Mouse (Mus musculus) embryonic facial prominence, embryonic 12.5 days (tissue): Measurements from ENCODE around the gene Gm42906. TPM values are rescaled to one million over a fixed set of nuclear protein-coding genes. Genes with fewer than 3 reads are reported as not detected.
A peak's percentile ranks its signal among the peaks of the same experiment; 100 is the strongest.

ENCODE experiments used
- ATAC-seq: fragments of 200-750 bp; cut with Nextera tagmentation; 2 replicates; pipeline ENCODE4 v1.8.0; 2017; ENCODE audit not compliant: insufficient number of reproducible peaks, insufficient read depth, low FRiP score, low TSS enrichment
- H3K27ac ChIP-seq: fragments of 300-500 bp; sonication (generic); 2 replicates; pipeline ENCODE4 v1.5.1; 2016; ENCODE audit warnings: mild to moderate bottlenecking
- H3K27me3 ChIP-seq: fragments of 300-500 bp; sonication (generic); 2 replicates; pipeline ENCODE4 v1.6.1; 2016; ENCODE audit warnings: mild to moderate bottlenecking, moderate library complexity
- H3K36me3 ChIP-seq: fragments of 300-500 bp; sonication (generic); 2 replicates; pipeline ENCODE4 v1.6.1; 2016; ENCODE audit warnings: mild to moderate bottlenecking
- H3K4me1 ChIP-seq: fragments of 300-500 bp; sonication (generic); 2 replicates; pipeline ENCODE4 v1.6.1; 2016
- H3K4me2 ChIP-seq: fragments of 300-500 bp; sonication (generic); replicated peaks from 2 replicates; pipeline ENCODE4 v1.6.1; 2016; ENCODE audit warnings: mild to moderate bottlenecking, moderate library complexity
- H3K4me3 ChIP-seq: fragments of 300-500 bp; sonication (generic); 2 replicates; pipeline ENCODE4 v1.5.1; 2016; ENCODE audit warnings: mild to moderate bottlenecking
- H3K9ac ChIP-seq: fragments of 300-500 bp; sonication (generic); 2 replicates; pipeline ENCODE4 v1.6.1; 2016; ENCODE audit warnings: mild to moderate bottlenecking, moderate library complexity
- H3K9me3 ChIP-seq: fragments of 300-500 bp; sonication (generic); 2 replicates; pipeline ENCODE4 v1.6.1; 2016; ENCODE audit warnings: mild to moderate bottlenecking, moderate library complexity
- WGBS: fragments of 180-500 bp; shearing (Covaris S2); methylation state at CpG from one replicate; pipeline ENCODE4 v1.1.7; 2016; 5-methylcytosine and 5-hydroxymethylcytosine counted together
- polyA plus RNA-seq: library from polyadenylated mRNA; unstranded; fragments of >200 nt; fragmentation: Nextera tagmentation; extraction: Ambion mirVana; gene quantifications from 2 replicates; pipeline ENCODE4 v1.2.1, GENCODE M21; 2016

Gene Gm42906
- polyA plus RNA-seq, 1 experiment from 2014 or later, result not detected

DNA sequence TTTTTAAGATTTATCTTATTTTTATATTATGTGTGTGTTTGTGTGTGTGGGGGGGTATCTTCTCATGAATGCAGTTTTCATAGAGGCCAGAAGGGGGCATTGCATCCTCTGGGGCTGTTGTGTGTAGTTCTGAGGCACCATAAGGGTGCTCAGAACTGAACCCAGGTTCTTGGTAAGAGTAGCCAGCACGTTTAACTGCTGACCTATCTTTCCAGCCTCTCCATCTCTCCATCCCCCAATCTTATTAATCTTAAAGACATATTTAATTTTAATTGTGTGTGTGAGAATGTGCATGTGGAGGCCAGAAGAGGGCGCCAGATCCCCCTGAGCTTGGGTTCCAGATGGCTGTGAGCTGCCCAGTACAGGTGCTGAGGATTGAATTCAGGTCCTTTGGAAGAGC is 325.7 kb downstream of the Gm42906 start:
- no peaks in the 10 kb centered on the region for H3K36me3 ChIP-seq
- WGBS, result 39% methylated on average over 2 of the region's 2 CpGs
- no peak overlapping the region for H3K4me2 ChIP-seq
- no peak for ATAC-seq
- no peak overlapping the region for H3K4me3 ChIP-seq
- no peaks in the 10 kb centered on the region for H3K9me3 ChIP-seq
- no peak overlapping the region for H3K27ac ChIP-seq
- no peak overlapping the region for H3K9ac ChIP-seq
- H3K27me3 ChIP-seq, result no peaks in the 10 kb centered on the region
- peaks cover 3% of the 10 kb centered on the region; the same call in 1 of the 2 replicates for H3K4me1 ChIP-seq

DNA sequence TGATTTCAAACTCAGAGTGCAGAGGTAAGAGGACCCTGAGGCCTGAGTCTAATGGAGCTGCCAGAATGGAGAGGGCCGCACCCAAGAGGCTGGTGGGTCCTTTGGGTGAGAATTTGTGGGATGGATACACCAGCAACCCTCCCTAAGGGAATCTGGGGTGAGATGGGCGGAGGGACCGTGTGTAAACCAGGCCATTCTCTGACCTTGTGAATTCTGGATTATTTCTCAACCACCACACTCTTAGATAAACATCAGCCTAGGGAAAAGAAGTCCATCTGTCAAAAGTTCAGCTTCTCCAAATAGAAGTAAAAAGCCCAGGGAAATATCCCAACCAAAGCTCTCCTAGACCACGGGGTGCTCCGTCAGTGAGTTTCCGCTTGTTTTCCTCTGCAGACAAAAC is 332.0 kb downstream of the Gm42906 start:
- WGBS, result 67% methylated on average over 6 of the region's 6 CpGs

DNA sequence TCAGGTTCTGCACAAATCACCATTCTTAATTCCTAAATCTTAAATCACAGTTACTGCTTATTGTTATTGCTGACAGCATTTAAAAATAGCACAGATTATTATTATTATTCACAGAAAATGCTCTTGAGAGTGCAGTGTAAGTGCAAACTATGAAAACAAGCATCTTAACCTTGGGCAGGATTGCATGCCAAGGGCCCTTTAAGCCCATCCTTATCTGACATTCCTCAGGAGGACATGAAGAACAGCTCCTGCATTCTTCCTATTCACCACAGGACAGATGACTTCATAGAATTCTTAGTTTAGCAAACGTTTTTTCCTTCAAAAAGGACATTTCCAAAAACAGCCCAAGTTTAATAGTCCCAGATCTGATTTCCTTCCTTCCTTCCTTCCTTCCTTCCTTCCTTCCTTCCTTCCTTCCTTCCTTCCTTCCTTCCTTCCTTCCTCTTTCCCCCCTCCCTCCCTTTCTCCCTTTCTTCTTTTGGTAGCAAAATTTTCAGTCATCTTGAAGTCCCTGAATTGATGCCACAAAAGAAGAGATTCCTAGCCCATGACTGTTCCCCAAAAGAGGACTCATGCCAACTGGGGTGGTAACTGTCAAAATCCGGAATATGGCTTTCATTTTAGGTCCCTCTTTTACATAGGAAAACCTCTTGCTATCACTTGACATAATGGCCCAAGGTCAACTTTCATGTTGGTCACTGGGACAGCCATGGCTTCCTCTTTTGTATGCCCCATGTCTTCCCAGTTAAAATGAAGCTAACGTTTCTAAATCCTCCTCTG is 334.9 kb downstream of the Gm42906 start:
- no peak overlapping the region for H3K27ac ChIP-seq
- no peak for ATAC-seq
- H3K27me3 ChIP-seq, result no peaks in the 10 kb centered on the region
- no peaks in the 10 kb centered on the region for H3K9me3 ChIP-seq
- WGBS, result 71% methylated on average over 3 of the region's 3 CpGs
- no peak overlapping the region for H3K9ac ChIP-seq
- H3K4me1 ChIP-seq, result peaks cover 19% of the 10 kb centered on the region; the same call in 1 of the 2 replicates
- no peaks in the 10 kb centered on the region; the same call in 1 of the 2 replicates for H3K36me3 ChIP-seq
- no peak overlapping the region for H3K4me3 ChIP-seq
- H3K4me2 ChIP-seq, result no peak overlapping the region

More for the DNA sequence above, 332.0 kb downstream of the Gm42906 start:
- H3K4me3 ChIP-seq, result no peak overlapping the region
- H3K9me3 ChIP-seq, result no peaks in the 10 kb centered on the region
- H3K4me2 ChIP-seq, result no peak overlapping the region
- no peaks in the 10 kb centered on the region; the same call in 1 of the 2 replicates for H3K36me3 ChIP-seq
- ATAC-seq, result no peak
- peaks cover 19% of the 10 kb centered on the region; the same call in 1 of the 2 replicates for H3K4me1 ChIP-seq
- peak overlapping the region; percentile 81 for H3K27ac ChIP-seq
- no peak overlapping the region for H3K9ac ChIP-seq
- no peaks in the 10 kb centered on the region for H3K27me3 ChIP-seq

DNA sequence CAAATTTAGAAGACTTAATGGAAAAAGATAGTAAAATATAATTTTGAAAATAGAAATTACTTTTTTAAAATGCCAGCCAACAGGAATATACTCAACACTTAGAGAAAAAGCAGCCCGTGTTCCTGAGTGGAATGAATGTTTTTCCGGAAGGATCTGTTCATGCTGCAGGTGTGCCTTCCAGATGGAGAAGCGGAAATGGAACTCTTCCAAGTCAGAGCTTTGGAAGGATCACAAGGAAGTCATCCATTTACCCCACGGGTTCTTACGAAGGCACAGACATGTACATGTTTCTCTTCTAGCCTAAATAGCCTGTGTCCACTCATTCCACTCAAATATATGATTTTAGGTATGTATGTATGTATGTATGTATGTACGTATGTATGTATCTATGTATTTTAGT is 337.0 kb downstream of the Gm42906 start:
- no peak overlapping the region for H3K27ac ChIP-seq
- H3K4me2 ChIP-seq, result no peak overlapping the region
- H3K9me3 ChIP-seq, result no peaks in the 10 kb centered on the region
- no peak overlapping the region for H3K4me3 ChIP-seq
- no peak overlapping the region for H3K9ac ChIP-seq
- no peaks in the 10 kb centered on the region for H3K27me3 ChIP-seq
- ATAC-seq, result no peak
- peaks cover 7% of the 10 kb centered on the region; the same call in 1 of the 2 replicates for H3K4me1 ChIP-seq
- WGBS, result 92% methylated on average over 6 of the region's 6 CpGs
- H3K36me3 ChIP-seq, result no peaks in the 10 kb centered on the region; the same call in 1 of the 2 replicates

DNA sequence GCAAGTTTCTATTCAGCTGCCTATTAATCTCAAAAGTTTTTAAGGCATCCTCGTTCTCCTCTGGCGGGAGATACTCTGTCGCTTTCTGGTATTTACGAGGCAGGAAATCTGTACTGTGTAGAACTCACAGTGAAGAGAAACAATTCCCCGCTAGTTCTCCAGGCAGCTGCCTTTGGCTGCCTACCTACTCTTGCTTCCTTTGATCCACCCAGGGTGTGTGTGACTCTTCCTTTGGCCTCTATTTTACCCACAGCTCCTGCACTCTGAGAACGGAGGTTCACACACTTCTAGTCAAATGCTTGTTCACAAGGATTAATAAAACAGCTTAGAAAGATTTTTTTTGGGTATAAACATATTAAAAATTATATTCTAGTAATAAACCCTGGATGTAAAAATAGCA is 338.8 kb downstream of the Gm42906 start:
- H3K27ac ChIP-seq, result no peak overlapping the region
- H3K4me3 ChIP-seq, result no peak overlapping the region
- no peaks in the 10 kb centered on the region for H3K9me3 ChIP-seq
- no peak for ATAC-seq
- H3K36me3 ChIP-seq, result no peaks in the 10 kb centered on the region
- H3K4me2 ChIP-seq, result no peak overlapping the region
- 75% methylated on average over 6 of the region's 6 CpGs for WGBS
- H3K9ac ChIP-seq, result no peak overlapping the region
- H3K4me1 ChIP-seq, result 0 out of 2 replicates have a peak, but pooled peaks cover 3% of the 10 kb centered on the region
- no peaks in the 10 kb centered on the region for H3K27me3 ChIP-seq

DNA sequence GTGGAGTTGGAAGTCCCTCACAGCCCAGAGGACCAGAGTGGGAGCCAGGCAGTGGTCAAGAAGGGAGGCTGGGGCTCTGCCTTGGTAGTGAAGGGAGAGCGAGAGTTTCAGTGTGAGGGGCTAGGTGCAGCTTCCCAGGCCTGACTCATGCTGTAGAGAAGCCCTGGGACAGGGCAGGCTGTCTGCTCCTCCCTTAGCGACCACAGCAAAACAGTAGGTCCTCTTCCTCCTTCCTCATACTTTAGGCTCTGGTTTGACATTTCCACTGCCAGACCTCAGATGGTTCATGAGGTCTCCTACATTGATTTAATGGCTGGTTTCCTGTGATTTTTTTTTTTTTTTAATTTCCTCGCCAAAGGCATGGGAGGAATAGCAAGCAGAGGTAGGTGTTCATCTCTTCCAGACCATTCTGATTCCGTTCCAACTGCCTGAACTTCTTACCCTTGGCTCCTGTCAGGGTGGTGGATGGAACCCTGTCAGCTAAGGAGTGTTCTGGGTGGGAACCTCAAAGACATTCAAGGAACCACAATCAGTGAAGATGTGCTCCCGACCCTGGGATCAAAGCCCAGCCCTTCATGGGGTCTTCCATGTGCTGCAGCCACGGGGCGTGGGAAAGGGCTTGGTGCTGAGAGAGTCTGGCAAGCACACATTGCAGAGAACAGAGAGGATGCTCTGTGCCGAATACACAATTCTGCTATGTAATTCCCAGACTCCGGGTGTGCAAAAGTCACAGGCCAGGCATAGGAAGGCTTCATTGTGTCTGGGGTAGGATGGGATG is 341.3 kb downstream of the Gm42906 start:
- Histone ChIP-seq H3K9me3 (no peaks in the 10 kb centered on the region), H3K4me3 (no peak overlapping the region), H3K9ac (no peak overlapping the region), H3K4me1 (0 out of 2 replicates have a peak, but pooled peaks cover 3% of the 10 kb centered on the region), H3K27ac (no peak overlapping the region), H3K36me3 (no peaks in the 10 kb centered on the region), H3K4me2 (no peak overlapping the region), H3K27me3 (no peaks in the 10 kb centered on the region)
- WGBS, result 66% methylated on average over 9 of the region's 9 CpGs
- ATAC-seq, result no peak

DNA sequence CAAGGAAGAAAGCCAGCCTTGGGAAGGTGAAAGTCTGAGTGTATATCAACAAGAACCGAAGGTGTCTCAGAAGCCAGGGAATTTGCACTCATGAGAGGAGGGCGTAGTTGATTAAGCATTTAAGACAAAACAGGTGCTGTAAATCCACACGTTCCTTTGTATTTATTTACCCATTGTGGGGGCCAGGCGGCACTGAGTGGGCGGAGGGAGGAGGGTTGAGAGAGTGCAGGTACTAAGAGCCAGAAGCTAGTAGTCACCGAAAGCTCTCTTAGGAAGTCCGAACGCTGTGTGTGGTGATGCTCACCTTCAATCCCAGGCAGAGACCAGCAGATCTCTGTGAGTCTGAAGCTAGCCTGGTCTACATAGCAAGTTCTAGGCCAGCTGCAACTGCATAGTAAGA is 342.2 kb downstream of the Gm42906 start:
- Histone ChIP-seq H3K9me3 (no peaks in the 10 kb centered on the region), H3K27ac (no peak overlapping the region), H3K9ac (no peak overlapping the region), H3K27me3 (no peaks in the 10 kb centered on the region), H3K36me3 (no peaks in the 10 kb centered on the region), H3K4me2 (no peak overlapping the region), H3K4me1 (0 out of 2 replicates have a peak, but pooled peaks cover 3% of the 10 kb centered on the region), H3K4me3 (no peak overlapping the region)
- ATAC-seq, result no peak
- 86% methylated on average over 8 of the region's 8 CpGs for WGBS

DNA sequence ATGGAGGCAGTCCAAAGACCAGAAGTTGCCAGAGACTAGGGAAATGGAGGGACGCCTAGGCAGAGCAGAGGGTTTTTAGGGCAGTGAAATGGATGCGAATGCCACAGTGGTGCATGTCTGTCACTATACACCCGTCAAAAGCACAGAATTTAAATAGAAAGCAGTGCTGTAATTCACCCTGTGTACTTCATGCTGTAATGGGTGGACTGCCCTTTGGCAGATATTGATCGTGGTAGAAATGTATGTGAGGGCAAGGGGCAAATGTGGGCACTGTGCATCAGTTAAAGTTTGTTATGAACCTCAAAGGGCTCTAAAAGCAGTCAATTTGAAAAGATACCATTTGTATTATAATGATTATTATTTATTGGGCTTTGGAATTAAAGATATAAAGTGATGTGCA is 347.7 kb downstream of the Gm42906 start:
- H3K27ac ChIP-seq, result no peak overlapping the region
- H3K9me3 ChIP-seq, result no peaks in the 10 kb centered on the region
- no peaks in the 10 kb centered on the region for H3K27me3 ChIP-seq
- no peak for ATAC-seq
- no peak overlapping the region for H3K4me2 ChIP-seq
- WGBS, result 77% methylated on average over 4 of the region's 4 CpGs
- H3K4me1 ChIP-seq, result no peaks in the 10 kb centered on the region
- no peak overlapping the region for H3K9ac ChIP-seq
- no peaks in the 10 kb centered on the region for H3K36me3 ChIP-seq
- H3K4me3 ChIP-seq, result no peak overlapping the region

DNA sequence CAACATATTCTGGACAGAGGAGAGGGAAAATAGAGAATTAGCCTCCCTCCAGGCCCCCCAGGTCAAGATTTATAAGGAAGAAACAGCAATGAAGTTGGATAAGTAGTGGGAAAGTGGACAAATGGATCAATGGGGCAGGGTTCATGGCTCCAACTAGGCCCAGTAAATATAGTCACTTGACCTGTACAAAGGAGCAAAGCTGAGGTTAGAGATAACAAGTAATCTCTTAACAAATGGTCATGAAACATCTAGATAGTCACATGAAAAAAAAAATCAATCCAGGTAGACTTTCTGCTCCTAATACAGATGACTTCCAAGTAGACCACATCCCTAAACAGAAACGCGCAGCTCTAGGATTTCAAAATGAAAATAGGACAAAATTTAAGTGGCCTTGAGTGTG is 350.0 kb downstream of the Gm42906 start:
- H3K36me3 ChIP-seq, result no peaks in the 10 kb centered on the region
- WGBS, result 97% methylated on average over 2 of the region's 2 CpGs
- no peak overlapping the region for H3K27ac ChIP-seq
- H3K9me3 ChIP-seq, result no peaks in the 10 kb centered on the region
- no peak for ATAC-seq
- no peak overlapping the region for H3K9ac ChIP-seq
- no peaks in the 10 kb centered on the region for H3K4me1 ChIP-seq
- no peaks in the 10 kb centered on the region for H3K27me3 ChIP-seq
- no peak overlapping the region for H3K4me2 ChIP-seq
- no peak overlapping the region for H3K4me3 ChIP-seq

DNA sequence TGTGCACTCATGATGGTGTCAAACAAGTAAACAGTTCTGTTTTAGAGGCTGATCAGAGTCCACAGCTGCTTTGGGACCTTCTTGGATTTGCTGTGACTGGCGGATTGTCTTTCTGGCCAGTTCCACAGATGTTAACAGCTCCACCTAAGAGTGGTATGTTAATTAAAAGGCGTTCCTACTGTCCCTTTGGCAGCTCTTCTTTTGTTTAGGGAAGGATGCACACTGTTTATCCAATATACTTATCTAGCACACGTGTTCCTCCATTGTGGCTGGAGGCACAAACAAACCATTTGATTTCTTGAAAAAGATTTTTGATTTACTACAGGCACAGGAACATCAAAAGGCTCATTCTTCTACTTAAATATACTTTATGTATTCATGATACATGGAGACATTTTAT is 351.0 kb downstream of the Gm42906 start:
- H3K4me2 ChIP-seq, result no peak overlapping the region
- H3K27me3 ChIP-seq, result no peaks in the 10 kb centered on the region
- no peaks in the 10 kb centered on the region for H3K9me3 ChIP-seq
- no peaks in the 10 kb centered on the region for H3K36me3 ChIP-seq
- no peak for ATAC-seq
- H3K4me1 ChIP-seq, result peaks cover 5% of the 10 kb centered on the region; the same call in 1 of the 2 replicates
- WGBS, result 60% methylated on average over 3 of the region's 3 CpGs
- H3K4me3 ChIP-seq, result no peak overlapping the region
- H3K9ac ChIP-seq, result no peak overlapping the region
- no peak overlapping the region for H3K27ac ChIP-seq

DNA sequence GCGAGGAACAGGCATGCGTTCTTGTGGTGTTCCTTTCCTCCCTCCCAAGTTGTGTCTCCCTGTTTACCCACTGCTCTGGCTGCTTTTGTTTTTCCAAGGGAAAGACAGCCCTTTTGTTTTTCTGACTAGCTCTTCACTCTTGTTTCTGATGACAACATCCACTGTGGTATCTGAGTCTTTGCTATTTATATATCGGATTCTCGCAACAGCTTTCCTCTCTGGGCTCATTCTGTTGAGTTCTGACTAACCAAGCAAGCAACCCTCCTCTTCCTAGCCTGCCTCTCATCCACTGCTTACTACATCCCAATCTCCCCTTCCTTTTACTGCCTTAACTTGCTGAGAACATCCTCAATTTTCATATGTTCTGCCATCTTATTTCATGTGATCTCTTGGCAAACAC is 353.7 kb downstream of the Gm42906 start:
- Histone ChIP-seq H3K9ac (no peak overlapping the region), H3K36me3 (no peaks in the 10 kb centered on the region), H3K9me3 (no peaks in the 10 kb centered on the region), H3K4me2 (no peak overlapping the region), H3K27me3 (no peaks in the 10 kb centered on the region), H3K4me3 (no peak overlapping the region), H3K27ac (no peak overlapping the region), H3K4me1 (peaks cover 30% of the 10 kb centered on the region)
- no peak for ATAC-seq
- 84% methylated on average over 4 of the region's 4 CpGs for WGBS

DNA sequence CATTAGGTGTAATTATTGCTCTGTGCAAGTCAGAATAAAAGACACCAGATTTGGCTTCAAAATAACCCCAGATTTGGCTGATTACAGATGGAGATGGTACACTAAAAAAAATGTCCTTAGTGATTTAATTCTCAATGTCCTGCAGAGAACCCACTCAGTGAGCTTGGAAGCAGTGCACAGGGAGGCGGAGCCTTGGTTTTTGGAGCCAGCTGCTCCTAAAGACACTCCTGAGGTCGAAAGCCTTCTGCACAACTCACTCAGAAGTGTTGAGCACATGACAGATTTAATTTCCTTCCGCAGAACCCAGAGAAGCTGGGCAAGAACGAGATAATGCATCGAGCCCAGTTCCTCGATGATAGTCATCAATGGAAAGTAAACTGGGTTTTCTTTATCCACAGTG is 356.5 kb downstream of the Gm42906 start:
- no peaks in the 10 kb centered on the region for H3K9me3 ChIP-seq
- peaks cover 33% of the 10 kb centered on the region for H3K4me1 ChIP-seq
- no peaks in the 10 kb centered on the region for H3K36me3 ChIP-seq
- no peak overlapping the region for H3K4me2 ChIP-seq
- 38% methylated on average over 6 of the region's 6 CpGs for WGBS
- ATAC-seq, result no peak
- no peaks in the 10 kb centered on the region for H3K27me3 ChIP-seq
- H3K27ac ChIP-seq, result peak overlapping the region; percentile 52
- H3K9ac ChIP-seq, result no peak overlapping the region
- no peak overlapping the region for H3K4me3 ChIP-seq
